Mouse (Mus musculus) lung, adult 18-20 months (tissue): ENCODE results near the gene Zdhhc25.

Experiments used
- DNase-seq, 2 experiments: peaks; one replicate each; pipeline ENCODE4 v3.0.0; 2022; ENCODE audit warnings: mixed read lengths in 2 of 2

The Zdhhc25 gene

DNA sequence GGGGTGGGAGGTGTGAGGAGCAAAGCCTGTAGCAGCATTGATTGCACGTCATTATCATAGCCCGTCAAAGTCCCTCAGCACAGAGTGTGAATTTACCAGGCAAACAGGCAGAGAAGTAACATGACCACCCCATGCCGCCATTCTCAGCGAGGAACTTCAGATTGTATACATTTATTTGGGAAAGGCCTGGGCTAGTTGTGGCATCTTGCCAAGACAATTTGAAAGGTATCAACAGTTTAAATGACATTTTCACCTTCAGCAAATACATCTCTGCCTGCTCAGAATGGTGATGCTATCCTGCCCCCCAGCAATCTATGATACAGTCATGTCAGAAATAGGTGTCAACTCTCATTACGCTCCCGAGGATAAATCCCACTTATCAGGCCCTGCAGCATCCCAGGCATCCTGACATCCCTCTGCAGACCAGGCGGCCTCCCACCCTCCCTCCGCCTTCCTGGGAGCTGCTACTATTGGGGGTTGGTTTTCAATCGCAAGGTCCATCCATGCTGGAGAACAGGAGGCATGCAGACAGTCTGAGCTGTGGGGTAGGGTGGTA lies 28.8 kb downstream of the Zdhhc25 start:
- no peak for DNase-seq

DNA sequence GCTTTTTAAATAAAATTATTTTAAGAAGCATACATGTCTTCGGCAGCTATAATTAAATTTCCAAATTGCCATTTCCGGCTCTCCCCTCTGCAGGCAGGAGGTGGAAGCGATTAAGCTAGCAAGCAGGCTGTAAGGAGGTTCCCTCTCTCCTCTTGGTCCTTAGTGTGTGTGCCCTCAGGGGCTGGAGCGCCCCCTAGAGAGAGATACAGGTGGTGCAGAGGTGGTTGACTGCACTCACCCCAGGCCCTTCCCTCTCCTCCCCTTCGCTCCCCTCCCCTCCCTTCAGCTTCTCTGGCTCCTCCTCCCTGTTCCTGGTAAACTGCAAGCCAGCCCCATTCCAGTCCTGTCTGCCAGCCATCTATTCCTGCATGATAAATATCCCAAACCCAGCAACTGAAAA lies 35.1 kb downstream of the Zdhhc25 start:
- DNase-seq, result peak in 1 of 2 experiments; percentile 2

DNA sequence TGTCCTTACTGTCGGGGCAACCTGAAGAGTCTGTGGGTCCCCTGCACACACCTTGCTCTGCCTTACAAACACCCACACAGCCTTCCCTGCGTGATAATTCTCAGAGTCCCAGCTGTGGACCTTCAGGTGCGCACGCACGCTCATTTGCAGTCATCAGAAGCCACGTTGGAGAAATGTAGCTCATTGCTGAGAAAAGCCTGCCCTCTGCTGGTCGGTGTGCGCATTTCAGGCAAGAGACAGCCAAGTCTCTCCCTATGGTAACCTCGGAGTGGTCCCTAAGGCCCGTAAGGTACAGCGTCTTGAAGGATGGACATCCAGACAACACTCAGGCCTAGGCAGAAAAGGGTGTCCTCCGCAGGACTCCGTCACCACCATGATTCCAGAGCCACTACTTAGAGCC lies 50.9 kb downstream of the Zdhhc25 start:
- peak; percentile 31 to 32 for DNase-seq
